Mouse (Mus musculus) spleen, adult 12 weeks (tissue): ENCODE data around the gene Klrc3.
"Not testable (repeated sequence)": the region's sequence is repeated elsewhere in the genome, so short reads cannot be mapped to it uniquely, and the experiment has no call there.

Experiments used
- DNase-seq: peaks from one replicate; pipeline ENCODE4 v3.0.0; 2022; ENCODE audit warnings: low spot score

The Klrc3 gene

GRCm38 (mm10) chr6:129643237-129643636 lies at the start of gene Klrc3:
Gene Klrc3, minus strand, starts transcription at chr6:129643337.
- DNase-seq, result not testable (repeated sequence)

- DNase-seq, result not testable (repeated sequence)
These were observed 48.3 kb upstream of the Klrc3 start for GRCm38 (mm10) chr6:129691436-129691835.

GRCm38 (mm10) chr6:129680379-129680778 lies 37.2 kb upstream of the Klrc3 start:
- DNase-seq, result no peak

- DNase-seq, result no peak
These were observed 35.7 kb upstream of the Klrc3 start, which contains the start of gene Klrc1 for GRCm38 (mm10) chr6:129678873-129679272. Gene Klrc1, minus strand, starts transcription at chr6:129678973.

GRCm38 (mm10) chr6:129661301-129661700 lies 18.2 kb upstream of the Klrc3 start:
- not testable (repeated sequence) for DNase-seq

- not testable (repeated sequence) for DNase-seq
These were observed 17.5 kb upstream of the Klrc3 start, which contains the start of gene Klrc2 for GRCm38 (mm10) chr6:129660589-129660988. Gene Klrc2, minus strand, starts transcription at chr6:129660689.

GRCm38 (mm10) chr6:129644054-129644453 lies 917 bp upstream of the Klrc3 start:
- DNase-seq, result not testable (repeated sequence)

GRCm38 (mm10) chr6:129631046-129631445 lies 12.1 kb downstream of the Klrc3 start:
- DNase-seq, result not testable (repeated sequence)

- no peak for DNase-seq
These were observed 19.4 kb downstream of the Klrc3 start, which contains the start of gene Klrk1 for GRCm38 (mm10) chr6:129623735-129624134. Gene Klrk1, minus strand, starts transcription at chr6:129623864.

- no peak for DNase-seq
These were observed 34.8 kb downstream of the Klrc3 start for GRCm38 (mm10) chr6:129608372-129608771.

GRCm38 (mm10) chr6:129591508-129591907 lies 51.6 kb downstream of the Klrc3 start, which contains the start of gene Klrd1:
Gene Klrd1, plus strand, starts transcription at chr6:129591782.
- DNase-seq, result no peak
